Mouse (Mus musculus) embryo, embryonic 10.5 days (tissue): ENCODE data around the gene H1f0.
A peak's percentile ranks its signal among the peaks of the same experiment; 100 is the strongest.

Experiments used
- DNase-seq: peaks from one replicate; pipeline ENCODE4 v3.0.0-alpha.2; 2015; ENCODE audit warnings: low spot score

H1f0 gene

GRCm38 (mm10) chr15:79068416-79068815, 40.2 kb downstream of the H1f0 start:
- no peak for DNase-seq

DNA sequence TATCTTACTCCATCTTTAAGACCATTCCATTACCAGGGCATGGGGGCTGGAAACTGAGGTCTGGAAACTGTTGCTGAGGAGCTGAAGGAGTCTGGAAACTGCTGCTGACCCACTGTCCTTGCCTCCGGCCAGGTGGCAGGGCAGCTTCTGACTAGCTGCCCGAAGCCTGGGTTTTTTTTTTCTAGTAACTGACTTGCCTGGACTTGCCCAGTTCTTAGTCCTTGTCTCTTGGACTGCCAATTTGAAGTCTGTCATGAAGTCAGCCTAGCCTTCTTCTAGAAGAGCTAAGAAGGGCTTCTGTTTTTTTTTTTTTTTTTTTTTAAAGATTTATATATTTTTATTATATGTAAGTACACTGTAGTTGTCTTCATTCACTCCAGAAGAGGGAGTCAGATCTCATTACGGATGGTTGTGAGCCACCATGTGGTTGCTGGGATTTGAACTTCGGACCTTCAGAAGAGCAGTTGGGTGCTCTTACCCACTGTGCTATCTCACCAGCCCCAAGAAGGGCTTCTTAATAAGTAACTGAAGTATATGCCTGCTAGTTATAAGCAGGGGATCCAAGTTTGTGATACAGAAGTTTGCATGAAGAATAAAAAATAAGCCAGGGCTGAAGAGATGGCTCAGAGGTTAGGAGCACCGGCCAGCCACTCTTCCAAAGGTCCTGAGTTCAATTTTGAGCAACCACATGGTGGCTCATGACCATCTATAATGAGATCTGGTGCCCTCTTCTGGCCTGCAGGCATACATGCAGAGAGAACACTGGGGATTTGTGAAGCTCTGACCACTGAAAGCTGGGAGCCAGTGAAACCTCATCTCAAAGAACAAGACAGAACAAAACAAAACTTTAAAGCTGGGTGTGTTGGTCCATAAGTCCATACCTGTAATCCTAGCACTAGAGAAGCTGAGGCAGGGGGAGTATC, 43.1 kb downstream of the H1f0 start:
- peak; percentile 69 for DNase-seq

- no peak for DNase-seq
These were observed 45.5 kb downstream of the H1f0 start for GRCm38 (mm10) chr15:79073752-79074151.

- DNase-seq, result peak; percentile 12
These were observed 46.2 kb downstream of the H1f0 start for GRCm38 (mm10) chr15:79074446-79074845.

DNA sequence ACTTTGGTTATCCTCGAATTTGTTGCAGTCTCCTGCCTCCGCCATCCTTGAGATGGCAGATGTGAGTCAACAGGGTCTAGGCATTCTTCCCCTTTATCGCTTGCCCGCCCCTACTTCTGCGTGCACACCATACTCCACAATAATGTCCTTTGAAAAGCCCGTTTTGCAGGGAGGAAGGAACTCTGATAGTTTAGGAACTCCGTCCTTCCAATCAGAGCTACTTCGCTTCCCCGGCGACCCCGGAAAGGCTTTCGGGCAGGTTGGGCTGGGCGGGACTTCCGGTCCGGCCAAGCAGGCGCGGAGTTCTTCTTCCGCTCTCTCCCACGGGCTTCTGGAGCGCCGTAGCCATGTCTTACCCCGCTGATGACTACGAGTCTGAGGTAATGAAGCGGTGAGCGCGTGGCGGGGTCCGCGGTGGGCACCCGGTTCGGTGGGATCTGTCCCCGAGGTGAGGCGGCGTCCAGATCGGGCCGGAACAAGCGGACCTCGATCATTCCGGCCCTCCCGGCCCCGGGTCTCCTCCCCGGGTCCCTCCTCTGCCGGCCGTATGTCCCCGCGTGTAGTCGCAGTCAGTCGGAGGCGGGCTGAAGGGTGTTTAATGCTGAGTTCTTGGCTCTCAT, 46.8 kb downstream of the H1f0 start, which contains the start of gene Eif3l:
TSS of gene Eif3l (plus strand) at position 267 of the 620 bp plus-strand sequence.
- DNase-seq, result peak; percentile 94

DNA sequence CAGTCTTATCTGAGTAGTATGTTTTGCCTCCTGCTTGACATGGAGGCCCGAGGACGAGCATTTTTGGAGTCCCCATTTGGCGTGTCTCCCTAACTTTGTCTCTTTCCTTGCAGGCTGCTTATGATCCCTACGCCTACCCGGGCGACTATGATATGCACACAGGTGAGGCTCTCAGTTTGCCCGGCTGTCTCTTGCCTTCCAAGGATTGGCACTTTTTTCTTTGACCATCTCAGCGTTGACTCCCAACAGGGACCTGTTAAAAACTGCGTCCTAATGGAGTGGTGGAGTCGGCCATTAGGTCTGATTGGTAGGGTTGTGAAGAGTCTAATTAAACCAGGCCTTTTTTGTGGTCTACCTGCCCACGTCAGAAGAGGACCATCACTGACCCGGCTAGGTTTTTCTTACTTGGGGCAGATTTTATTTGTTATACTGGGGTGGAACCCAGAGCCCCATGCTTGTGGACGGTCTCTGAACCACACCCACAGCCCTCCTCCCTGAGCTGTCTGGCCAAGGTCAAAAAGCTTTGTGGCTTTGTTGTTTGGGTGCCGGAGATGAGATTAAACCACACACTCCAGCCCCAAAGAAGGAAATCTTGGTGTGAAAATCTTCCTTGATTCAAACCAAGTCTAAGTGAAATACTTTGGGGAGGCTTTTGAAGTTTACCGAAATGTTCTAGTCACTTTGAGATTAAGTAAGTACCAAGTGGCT, 47.6 kb downstream of the H1f0 start:
- no peak for DNase-seq

DNA sequence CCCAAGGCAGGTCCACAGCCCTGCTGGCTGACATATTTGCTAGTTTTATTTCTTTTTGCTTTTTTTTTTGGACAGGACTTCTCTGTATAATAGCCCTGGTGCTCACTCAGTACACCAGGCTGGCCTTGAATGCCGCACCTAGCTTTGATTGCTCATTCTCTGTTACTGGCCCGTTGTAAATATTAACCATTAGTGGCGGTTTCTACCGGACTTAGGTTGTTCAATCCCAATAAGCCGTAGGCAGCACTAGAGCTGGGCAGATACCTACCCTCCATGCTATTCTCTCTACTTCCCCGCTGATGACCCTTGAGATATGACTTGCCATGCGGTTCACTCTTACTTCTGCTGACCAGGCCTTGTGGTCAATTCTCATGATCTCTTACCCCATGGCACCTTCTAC, 51.3 kb downstream of the H1f0 start:
- no peak for DNase-seq
